Comparison of ENCODE assay signal across 24 mouse cellular contexts in genomic region chr10:20159308-20159707, GRCm38 (mm10). TPM values are rescaled to one million over a fixed set of nuclear protein-coding genes. Genes with fewer than 3 reads are reported as not detected.
DNase-seq lines count a peak whose midpoint lies in the region; ATAC-seq and TF ChIP-seq lines count a peak whose summit lies in the region.
"Had no signal": no experiment of that assay in that cellular context is flagged by ENCODE, and none has a peak within 500 bp of the region (broad histone marks: within the 10 kb centered on the region; RNA-seq: fewer than 3 reads in every experiment).

No protein-coding gene starts in this region.

- H3K9ac ChIP-seq in heart, embryonic 12.5 days = no peak overlapping the region
- H3K9ac ChIP-seq in heart, embryonic 15.5 days = no peak overlapping the region
- peak overlapping the region; percentile 26; the same call in 1 of the 2 replicates for H3K9ac ChIP-seq in ES-Bruce4 (ENCODE audit: low read depth, poor library complexity, severe bottlenecking)
- H3K9ac ChIP-seq: embryonic facial prominence, embryonic 13.5 days; embryonic facial prominence, embryonic 15.5 days; forebrain, embryonic 13.5 days; forebrain, embryonic 15.5 days had no signal

- no peaks in the 10 kb centered on the region for H3K36me3 ChIP-seq in heart, embryonic 12.5 days
- no peaks in the 10 kb centered on the region for H3K36me3 ChIP-seq in heart, embryonic 15.5 days
- no peaks in the 10 kb centered on the region for H3K36me3 ChIP-seq in heart, embryonic 10.5 days
- H3K36me3 ChIP-seq in ES-Bruce4 (ENCODE audit: control insufficient read depth, insufficient read depth, low read length, poor library complexity, severe bottlenecking) = peaks cover 3% of the 10 kb centered on the region; the same call in 1 of the 2 replicates
- H3K36me3 ChIP-seq: embryonic facial prominence, embryonic 13.5 days; embryonic facial prominence, embryonic 15.5 days; forebrain, embryonic 10.5 days; forebrain, embryonic 15.5 days had no signal

- H3K27ac ChIP-seq in cerebellum, adult 2 months (ENCODE audit: insufficient read depth, low read length) = peak overlapping the region; percentile 67; the same call in 1 of the 2 replicates
- H3K27ac ChIP-seq in heart, embryonic 12.5 days (ENCODE audit: poor library complexity, severe bottlenecking) = 0 out of 2 replicates have a peak overlapping the region, but pooled peaks have one; percentile 30
- H3K27ac ChIP-seq in heart, embryonic 15.5 days = no peak overlapping the region
- no peak overlapping the region for H3K27ac ChIP-seq in heart, embryonic 10.5 days
- H3K27ac ChIP-seq in ES-Bruce4 (ENCODE audit: insufficient read depth, low read length) = no peak overlapping the region
- H3K27ac ChIP-seq: embryonic facial prominence, embryonic 13.5 days; embryonic facial prominence, embryonic 15.5 days; forebrain, embryonic 10.5 days; forebrain, embryonic 13.5 days; forebrain, embryonic 15.5 days had no signal

- no peak for ATAC-seq in heart, embryonic 12.5 days (ENCODE audit: insufficient number of reproducible peaks, low FRiP score)
- peak; percentile 55; the same call in 1 of the 2 replicates for ATAC-seq in heart, embryonic 15.5 days (replicated peaks; ENCODE audit: insufficient number of reproducible peaks, insufficient read depth, low FRiP score, low read depth)
- ATAC-seq: CD4-positive, CD25-positive, alpha-beta regulatory T cell, adult 4 months; forebrain, embryonic 13.5 days; forebrain, embryonic 15.5 days had no signal

- TF ChIP-seq POLR2A in cerebellum, adult 2 months (IDR thresholded peaks at IDR 0.05; ENCODE audit: borderline replicate concordance, insufficient read depth, low read length) = no peak
- TF ChIP-seq POLR2A in ES-Bruce4 (IDR thresholded peaks at IDR 0.05; ENCODE audit: insufficient read depth, low read length) = no peak

- WGBS in cerebellum, adult 2 months = 65% methylated on average over 5 of the region's 5 CpGs
- 75% methylated on average over 5 of the region's 5 CpGs for WGBS in heart, embryonic 12.5 days
- 79% methylated on average over 5 of the region's 5 CpGs for WGBS in heart, embryonic 15.5 days
- 84% methylated on average over 5 of the region's 5 CpGs for WGBS in heart, embryonic 10.5 days

- no peak for TF ChIP-seq CTCF in cerebellum, adult 2 months (IDR thresholded peaks at IDR 0.05; ENCODE audit: borderline replicate concordance, insufficient read depth, low read depth, low read length)
- TF ChIP-seq CTCF in ES-Bruce4 (IDR thresholded peaks at IDR 0.05; ENCODE audit: low read depth, low read length) = no peak

- H3K27me3 ChIP-seq in cerebellum, adult 2 months (ENCODE audit: control insufficient read depth, insufficient read depth, low read length) = no peaks in the 10 kb centered on the region
- no peaks in the 10 kb centered on the region for H3K27me3 ChIP-seq in heart, embryonic 12.5 days (replicated peaks)
- H3K27me3 ChIP-seq in heart, embryonic 15.5 days = no peaks in the 10 kb centered on the region
- H3K27me3 ChIP-seq in heart, embryonic 10.5 days (ENCODE audit: insufficient read depth, poor library complexity, severe bottlenecking) = no peaks in the 10 kb centered on the region
- no peaks in the 10 kb centered on the region for H3K27me3 ChIP-seq in ES-Bruce4 (ENCODE audit: control insufficient read depth, insufficient read depth, low read length, poor library complexity, severe bottlenecking)
- H3K27me3 ChIP-seq: CH12.LX; embryonic facial prominence, embryonic 13.5 days; embryonic facial prominence, embryonic 15.5 days; forebrain, embryonic 13.5 days; forebrain, embryonic 15.5 days had no signal

- TF ChIP-seq EP300 in ES-Bruce4 (IDR thresholded peaks at IDR 0.05; ENCODE audit: insufficient read depth, low read depth, low read length) = no peak

- H3K4me2 ChIP-seq in heart, embryonic 12.5 days = no peak overlapping the region
- H3K4me2 ChIP-seq in heart, embryonic 15.5 days = no peak overlapping the region
- H3K4me2 ChIP-seq: embryonic facial prominence, embryonic 13.5 days; embryonic facial prominence, embryonic 15.5 days; forebrain, embryonic 13.5 days; forebrain, embryonic 15.5 days had no signal

- H3K4me3 ChIP-seq in cerebellum, adult 2 months (replicated peaks; ENCODE audit: insufficient read depth, low read depth, low read length) = no peak overlapping the region
- no peak overlapping the region for H3K4me3 ChIP-seq in heart, embryonic 12.5 days
- no peak overlapping the region for H3K4me3 ChIP-seq in heart, embryonic 15.5 days
- H3K4me3 ChIP-seq in heart, embryonic 10.5 days = no peak overlapping the region
- H3K4me3 ChIP-seq in ES-Bruce4 (ENCODE audit: low read depth, low read length) = no peak overlapping the region
- H3K4me3 ChIP-seq: embryonic facial prominence, embryonic 13.5 days; embryonic facial prominence, embryonic 15.5 days; erythroblast, embryonic 14.5 days; forebrain, embryonic 10.5 days; forebrain, embryonic 13.5 days; forebrain, embryonic 15.5 days had no signal

- no peak for DNase-seq in cerebellum, adult 2 months
- DNase-seq in cerebellum, adult 11-12 months = no peak
- DNase-seq in heart, adult 11 months = no peak
- no peak for DNase-seq in heart, embryonic 10.5 days (ENCODE audit: low spot score)
- DNase-seq in thymus, postnatal 4 days = no peak
- DNase-seq: adrenal gland, adult 2 months; adrenal gland, postnatal 10 days; adrenal gland, postnatal 25 days; B cell, adult 2 months; cerebellum, adult 11 months; cerebellum, adult 8-10 months; cerebellum, adult 9-11 months; embryo, embryonic 11 days had no signal

- H3K9me3 ChIP-seq in heart, embryonic 12.5 days (replicated peaks) = no peaks in the 10 kb centered on the region
- H3K9me3 ChIP-seq in heart, embryonic 15.5 days (replicated peaks) = no peaks in the 10 kb centered on the region
- no peaks in the 10 kb centered on the region for H3K9me3 ChIP-seq in heart, embryonic 10.5 days
- H3K9me3 ChIP-seq in ES-Bruce4 (replicated peaks; ENCODE audit: control insufficient read depth, insufficient read depth, low read length, poor library complexity, severe bottlenecking) = no peaks in the 10 kb centered on the region
- H3K9me3 ChIP-seq: embryonic facial prominence, embryonic 13.5 days; embryonic facial prominence, embryonic 15.5 days; forebrain, embryonic 10.5 days; forebrain, embryonic 13.5 days; forebrain, embryonic 15.5 days had no signal

- H3K4me1 ChIP-seq in cerebellum, adult 2 months (ENCODE audit: control insufficient read depth, insufficient read depth, low read length) = peaks cover 20% of the 10 kb centered on the region; the same call in 1 of the 2 replicates
- peaks cover 40% of the 10 kb centered on the region for H3K4me1 ChIP-seq in heart, embryonic 12.5 days (replicated peaks)
- peaks cover 32% of the 10 kb centered on the region for H3K4me1 ChIP-seq in heart, embryonic 15.5 days (replicated peaks)
- H3K4me1 ChIP-seq in heart, embryonic 10.5 days = peaks cover 24% of the 10 kb centered on the region
- peaks cover 15% of the 10 kb centered on the region for H3K4me1 ChIP-seq in ES-Bruce4 (ENCODE audit: control insufficient read depth, insufficient read depth, low read length)
- H3K4me1 ChIP-seq: embryonic facial prominence, embryonic 13.5 days; embryonic facial prominence, embryonic 15.5 days; forebrain, embryonic 10.5 days; forebrain, embryonic 13.5 days; forebrain, embryonic 15.5 days had no signal

RNA-seq across cellular contexts. Expression of gene Map7, which starts 11.0 kb away (rescaled TPM):
- polyA plus RNA-seq in cerebellum, adult 2 months (2012; rRNA removed) = 82.6 and 88.4 TPM in 2 replicates
- 7.4 and 8.3 TPM in 2 replicates for polyA plus RNA-seq in heart, embryonic 12.5 days (2016; fragmentation: Nextera tagmentation; extraction: Ambion mirVana)
- polyA plus RNA-seq in heart, embryonic 15.5 days (2015; fragmentation: Nextera tagmentation; extraction: Ambion mirVana) = 6.4 and 7.2 TPM in 2 replicates
- polyA plus RNA-seq in heart, embryonic 10.5 days (2016; fragmentation: Nextera tagmentation; extraction: Ambion mirVana) = 3.8 and 4.8 TPM in 2 replicates
- polyA plus RNA-seq in ES-Bruce4 (2011; ENCODE audit: insufficient read depth, insufficient read length, low read depth, missing spikeins) = 108 and 126 TPM in 2 replicates

Comparison
In these comparisons a context has a peak if more than half of its experiments do, and no peak if none do; other contexts are left out.
1. H3K27ac ChIP-seq: peak in cerebellum, adult 2 months (single experiment) and heart, embryonic 12.5 days (single experiment); none in heart, embryonic 15.5 days (single experiment), heart, embryonic 10.5 days (single experiment) and ES-Bruce4 (single experiment).